Mouse (Mus musculus): ENCODE results near the gene Gm6121.
"Not testable (repeated sequence)": the region's sequence is repeated elsewhere in the genome, so short reads cannot be mapped to it uniquely, and the experiment has no call there.

Gene Gm6121

GRCm38 (mm10) chrX:26935597-26935996 lies at the start of gene Gm6121:
Gm6121 (minus strand) TSS chrX:26935697.
- not testable (repeated sequence) for DNase-seq (ENCODE audit: low spot score in 2 of 2)
